Mouse (Mus musculus) neural tube, embryonic 15.5 days (tissue): Measurements from ENCODE around the gene H2al2a. TPM values are rescaled to one million over a fixed set of nuclear protein-coding genes. Genes with fewer than 3 reads are reported as not detected.

Source experiments
- ATAC-seq: fragments of 200-750 bp; cut with Nextera tagmentation; 2 replicates; pipeline ENCODE4 v1.8.0; 2017; ENCODE audit warnings: mild to moderate bottlenecking, moderate TSS enrichment, moderate library complexity; ENCODE audit not compliant: low FRiP score
- H3K27ac ChIP-seq: fragments of 300-500 bp; sonication (generic); replicated peaks from 2 replicates; pipeline ENCODE4 v1.5.1; 2015; ENCODE audit warnings: mild to moderate bottlenecking, inconsistent platforms
- H3K27me3 ChIP-seq: fragments of 300-500 bp; sonication (generic); replicated peaks from 2 replicates; pipeline ENCODE4 v1.6.1; 2015; ENCODE audit warnings: inconsistent platforms
- H3K36me3 ChIP-seq: fragments of 300-500 bp; sonication (generic); 2 replicates; pipeline ENCODE4 v1.6.1; 2015; ENCODE audit warnings: inconsistent platforms
- H3K4me1 ChIP-seq: fragments of 300-500 bp; sonication (generic); 2 replicates; pipeline ENCODE4 v1.6.1; 2015; ENCODE audit warnings: inconsistent platforms
- H3K4me2 ChIP-seq: fragments of 300-500 bp; sonication (generic); 2 replicates; pipeline ENCODE4 v1.6.1; 2015; ENCODE audit warnings: inconsistent platforms, mild to moderate bottlenecking, moderate library complexity
- H3K4me3 ChIP-seq: fragments of 300-500 bp; sonication (generic); replicated peaks from 2 replicates; pipeline ENCODE4 v1.5.1; 2015; ENCODE audit warnings: mild to moderate bottlenecking, inconsistent platforms
- H3K9ac ChIP-seq: fragments of 300-500 bp; sonication (generic); replicated peaks from 2 replicates; pipeline ENCODE4 v1.6.1; 2015; ENCODE audit warnings: mild to moderate bottlenecking, inconsistent platforms
- H3K9me3 ChIP-seq: fragments of 300-500 bp; sonication (generic); replicated peaks from 2 replicates; pipeline ENCODE4 v1.6.1; 2016; ENCODE audit warnings: inconsistent platforms
- WGBS: fragments of 180-500 bp; shearing (Covaris S2); methylation state at CpG from one replicate; pipeline ENCODE4 v1.1.7; 2015; ENCODE audit warnings: mixed read lengths; 5-methylcytosine and 5-hydroxymethylcytosine counted together
- polyA plus RNA-seq: library from polyadenylated mRNA; unstranded; fragments of >200 nt; fragmentation: Nextera tagmentation; extraction: Ambion mirVana; gene quantifications from 2 replicates; pipeline ENCODE4 v1.2.1, GENCODE M21; 2015

The H2al2a gene
- polyA plus RNA-seq, 1 experiment from 2014 or later = not detected

- H3K4me1 ChIP-seq = peaks cover 28% of the 10 kb centered on the region
- peak overlapping the region; percentile 95; the same call in 1 of the 2 replicates for H3K27ac ChIP-seq
- peak overlapping the region; percentile 94 for H3K4me2 ChIP-seq
- H3K27me3 ChIP-seq = no peaks in the 10 kb centered on the region
- no peaks in the 10 kb centered on the region for H3K9me3 ChIP-seq
- WGBS = under 1% methylated on average over 44 of the region's 44 CpGs
- peak; percentile 33 for ATAC-seq
- no peaks in the 10 kb centered on the region for H3K36me3 ChIP-seq
- H3K4me3 ChIP-seq = peak overlapping the region; percentile 65
- peak overlapping the region; percentile 50 for H3K9ac ChIP-seq
These were observed 29.6 kb upstream of the H2al2a start for GRCm38 (mm10) chr2:18026116-18026947.

GRCm38 (mm10) chr2:18025781-18026115 lies 29.0 kb upstream of the H2al2a start:
- H3K4me1 ChIP-seq = peaks cover 24% of the 10 kb centered on the region
- H3K9ac ChIP-seq = peak overlapping the region; percentile 50
- no peaks in the 10 kb centered on the region for H3K9me3 ChIP-seq
- H3K27me3 ChIP-seq = no peaks in the 10 kb centered on the region
- peak overlapping the region; percentile 94 for H3K4me2 ChIP-seq
- ATAC-seq = no peak
- H3K36me3 ChIP-seq = no peaks in the 10 kb centered on the region
- peak overlapping the region; percentile 65 for H3K4me3 ChIP-seq
- WGBS = 3% methylated on average over 14 of the region's 14 CpGs
- H3K27ac ChIP-seq = peak overlapping the region; percentile 19; the same call in 1 of the 2 replicates

- peaks cover 24% of the 10 kb centered on the region for H3K4me1 ChIP-seq
- WGBS = 47% methylated on average over 5 of the region's 5 CpGs
- 0 out of 2 replicates have a peak overlapping the region, but pooled peaks have one; percentile 65 for H3K4me3 ChIP-seq
- no peaks in the 10 kb centered on the region for H3K36me3 ChIP-seq
- H3K4me2 ChIP-seq = peak overlapping the region; percentile 94
- no peak overlapping the region for H3K27ac ChIP-seq
- H3K9ac ChIP-seq = no peak overlapping the region
- no peaks in the 10 kb centered on the region for H3K9me3 ChIP-seq
- no peaks in the 10 kb centered on the region for H3K27me3 ChIP-seq
- no peak for ATAC-seq
These were observed 28.4 kb upstream of the H2al2a start for GRCm38 (mm10) chr2:18025116-18025515.

GRCm38 (mm10) chr2:18022886-18023285 lies 26.1 kb upstream of the H2al2a start:
- no peaks in the 10 kb centered on the region for H3K36me3 ChIP-seq
- H3K9me3 ChIP-seq = no peaks in the 10 kb centered on the region
- H3K4me2 ChIP-seq = no peak overlapping the region
- H3K4me1 ChIP-seq = peaks cover 19% of the 10 kb centered on the region
- H3K9ac ChIP-seq = no peak overlapping the region
- H3K4me3 ChIP-seq = no peak overlapping the region
- WGBS = 48% methylated on average over 1 of the region's 1 CpGs
- no peaks in the 10 kb centered on the region for H3K27me3 ChIP-seq
- ATAC-seq = no peak
- no peak overlapping the region for H3K27ac ChIP-seq

GRCm38 (mm10) chr2:18019122-18019521 lies 22.4 kb upstream of the H2al2a start:
- Histone ChIP-seq H3K9me3 (no peaks in the 10 kb centered on the region), H3K4me1 (no peaks in the 10 kb centered on the region), H3K9ac (no peak overlapping the region), H3K27ac (no peak overlapping the region), H3K27me3 (no peaks in the 10 kb centered on the region), H3K4me3 (no peak overlapping the region), H3K36me3 (no peaks in the 10 kb centered on the region), H3K4me2 (no peak overlapping the region)
- no peak for ATAC-seq
- WGBS = 82% methylated on average over 1 of the region's 1 CpGs

- Histone ChIP-seq H3K9me3 (no peaks in the 10 kb centered on the region), H3K27me3 (no peaks in the 10 kb centered on the region), H3K9ac (no peak overlapping the region), H3K4me1 (no peaks in the 10 kb centered on the region), H3K4me2 (no peak overlapping the region), H3K36me3 (no peaks in the 10 kb centered on the region), H3K27ac (no peak overlapping the region), H3K4me3 (no peak overlapping the region)
- no peak for ATAC-seq
- 95% methylated on average over 6 of the region's 6 CpGs for WGBS
These were observed 20.6 kb upstream of the H2al2a start for GRCm38 (mm10) chr2:18017321-18017720.

GRCm38 (mm10) chr2:18016639-18017038 lies 19.9 kb upstream of the H2al2a start:
- H3K36me3 ChIP-seq = no peaks in the 10 kb centered on the region
- no peak for ATAC-seq
- H3K9me3 ChIP-seq = no peaks in the 10 kb centered on the region
- no peak overlapping the region for H3K9ac ChIP-seq
- 96% methylated on average over 1 of the region's 1 CpGs for WGBS
- H3K4me2 ChIP-seq = no peak overlapping the region
- no peaks in the 10 kb centered on the region for H3K4me1 ChIP-seq
- no peak overlapping the region for H3K4me3 ChIP-seq
- no peaks in the 10 kb centered on the region for H3K27me3 ChIP-seq
- no peak overlapping the region for H3K27ac ChIP-seq

- 60% methylated on average over 3 of the region's 3 CpGs for WGBS
- Histone ChIP-seq H3K36me3 (no peaks in the 10 kb centered on the region), H3K4me3 (no peak overlapping the region), H3K4me2 (no peak overlapping the region), H3K27me3 (no peaks in the 10 kb centered on the region), H3K27ac (no peak overlapping the region), H3K9me3 (no peaks in the 10 kb centered on the region), H3K9ac (no peak overlapping the region), H3K4me1 (no peaks in the 10 kb centered on the region)
- no peak for ATAC-seq
These were observed 18.8 kb upstream of the H2al2a start for GRCm38 (mm10) chr2:18015581-18015980.

- Histone ChIP-seq H3K4me3 (no peak overlapping the region), H3K27ac (no peak overlapping the region), H3K9me3 (no peaks in the 10 kb centered on the region), H3K4me1 (no peaks in the 10 kb centered on the region), H3K4me2 (no peak overlapping the region), H3K36me3 (no peaks in the 10 kb centered on the region), H3K9ac (no peak overlapping the region), H3K27me3 (no peaks in the 10 kb centered on the region)
- WGBS = 93% methylated on average over 3 of the region's 3 CpGs
- ATAC-seq = no peak
These were observed 16.1 kb upstream of the H2al2a start for GRCm38 (mm10) chr2:18012866-18013265.

GRCm38 (mm10) chr2:18011226-18011625 lies 14.5 kb upstream of the H2al2a start:
- no peaks in the 10 kb centered on the region for H3K36me3 ChIP-seq
- H3K27ac ChIP-seq = no peak overlapping the region
- H3K4me1 ChIP-seq = no peaks in the 10 kb centered on the region
- no peaks in the 10 kb centered on the region for H3K27me3 ChIP-seq
- H3K4me3 ChIP-seq = no peak overlapping the region
- H3K9me3 ChIP-seq = no peaks in the 10 kb centered on the region
- H3K4me2 ChIP-seq = no peak overlapping the region
- 91% methylated on average over 6 of the region's 6 CpGs for WGBS
- no peak for ATAC-seq
- no peak overlapping the region for H3K9ac ChIP-seq

GRCm38 (mm10) chr2:18005137-18005536 lies 8.4 kb upstream of the H2al2a start:
- H3K9ac ChIP-seq = no peak overlapping the region
- H3K36me3 ChIP-seq = no peaks in the 10 kb centered on the region
- H3K4me3 ChIP-seq = no peak overlapping the region
- no peaks in the 10 kb centered on the region for H3K4me1 ChIP-seq
- 34% methylated on average over 8 of the region's 8 CpGs for WGBS
- H3K27me3 ChIP-seq = no peaks in the 10 kb centered on the region
- ATAC-seq = no peak
- H3K4me2 ChIP-seq = no peak overlapping the region
- no peak overlapping the region for H3K27ac ChIP-seq
- H3K9me3 ChIP-seq = no peaks in the 10 kb centered on the region

- H3K9ac ChIP-seq = no peak overlapping the region
- no peaks in the 10 kb centered on the region for H3K36me3 ChIP-seq
- H3K4me2 ChIP-seq = no peak overlapping the region
- H3K9me3 ChIP-seq = no peaks in the 10 kb centered on the region
- H3K27ac ChIP-seq = no peak overlapping the region
- no peak for ATAC-seq
- WGBS = 80% methylated on average over 4 of the region's 4 CpGs
- H3K4me3 ChIP-seq = no peak overlapping the region
- H3K27me3 ChIP-seq = no peaks in the 10 kb centered on the region
- no peaks in the 10 kb centered on the region for H3K4me1 ChIP-seq
These were observed 7.5 kb upstream of the H2al2a start for GRCm38 (mm10) chr2:18004286-18004685.
